Mouse (Mus musculus) embryonic facial prominence, embryonic 15.5 days (tissue): ENCODE measurements at regions not wholly inside any gene's neighbourhood (a gene's known extent, or its start where the extent isn't known, plus 50 kb on each side); places are given as distances from the start of the nearest gene placed in this dataset.

ENCODE experiments used
- ATAC-seq: fragments of 200-750 bp; cut with Nextera tagmentation; 2 replicates; pipeline ENCODE4 v1.8.0; 2017; ENCODE audit warnings: low read depth, moderate TSS enrichment; ENCODE audit not compliant: insufficient number of reproducible peaks, low FRiP score, low TSS enrichment
- H3K27ac ChIP-seq: fragments of 300-500 bp; sonication (generic); replicated peaks from 2 replicates; pipeline ENCODE4 v1.5.1; 2015; ENCODE audit warnings: mild to moderate bottlenecking, inconsistent platforms
- H3K27me3 ChIP-seq: fragments of 300-500 bp; sonication (generic); 2 replicates; pipeline ENCODE4 v1.6.1; 2015; ENCODE audit warnings: inconsistent platforms
- H3K36me3 ChIP-seq: fragments of 300-500 bp; sonication (generic); 2 replicates; pipeline ENCODE4 v1.6.1; 2015; ENCODE audit warnings: mild to moderate bottlenecking, inconsistent platforms
- H3K4me1 ChIP-seq: fragments of 300-500 bp; sonication (generic); 2 replicates; pipeline ENCODE4 v1.6.1; 2015; ENCODE audit warnings: inconsistent platforms
- H3K4me2 ChIP-seq: fragments of 300-500 bp; sonication (generic); replicated peaks from 2 replicates; pipeline ENCODE4 v1.6.1; 2015; ENCODE audit warnings: mild to moderate bottlenecking, inconsistent platforms
- H3K4me3 ChIP-seq: fragments of 300-500 bp; sonication (generic); replicated peaks from 2 replicates; pipeline ENCODE4 v1.5.1; 2015; ENCODE audit warnings: mild to moderate bottlenecking, inconsistent platforms
- H3K9ac ChIP-seq: fragments of 300-500 bp; sonication (generic); 2 replicates; pipeline ENCODE4 v1.6.1; 2015; ENCODE audit warnings: inconsistent platforms
- H3K9me3 ChIP-seq: fragments of 300-500 bp; sonication (generic); replicated peaks from 2 replicates; pipeline ENCODE4 v1.6.1; 2016; ENCODE audit warnings: inconsistent platforms
- WGBS: fragments of 180-500 bp; shearing (Covaris S2); methylation state at CpG from one replicate; pipeline ENCODE4 v1.1.7; 2015; 5-methylcytosine and 5-hydroxymethylcytosine counted together

GRCm38 (mm10) chr13:97385531-97385930 is 144.6 kb downstream of the Enc1 start:
- Histone ChIP-seq H3K9ac (no peak overlapping the region), H3K36me3 (no peaks in the 10 kb centered on the region), H3K4me2 (no peak overlapping the region), H3K4me1 (peaks cover 26% of the 10 kb centered on the region), H3K27me3 (no peaks in the 10 kb centered on the region), H3K27ac (no peak overlapping the region), H3K9me3 (no peaks in the 10 kb centered on the region), H3K4me3 (no peak overlapping the region)
- no peak for ATAC-seq
- 83% methylated on average over 8 of the region's 8 CpGs for WGBS

- WGBS = 62% methylated on average over 16 of the region's 16 CpGs
- Histone ChIP-seq H3K4me2 (no peak overlapping the region), H3K4me3 (no peak overlapping the region), H3K9ac (no peak overlapping the region), H3K27ac (no peak overlapping the region), H3K36me3 (no peaks in the 10 kb centered on the region), H3K9me3 (no peaks in the 10 kb centered on the region), H3K27me3 (no peaks in the 10 kb centered on the region), H3K4me1 (peaks cover 23% of the 10 kb centered on the region)
- no peak for ATAC-seq
Observed at GRCm38 (mm10) chr13:97384091-97384777, 143.3 kb downstream of the Enc1 start.

GRCm38 (mm10) chr13:97383351-97383750 is 142.4 kb downstream of the Enc1 start:
- 0 out of 2 replicates have a peak overlapping the region, but pooled peaks have one; percentile 4 for H3K27ac ChIP-seq
- no peak overlapping the region for H3K4me3 ChIP-seq
- H3K4me1 ChIP-seq = peaks cover 19% of the 10 kb centered on the region
- H3K36me3 ChIP-seq = no peaks in the 10 kb centered on the region
- H3K9ac ChIP-seq = no peak overlapping the region
- no peak overlapping the region for H3K4me2 ChIP-seq
- no peak for ATAC-seq
- H3K27me3 ChIP-seq = no peaks in the 10 kb centered on the region
- no peaks in the 10 kb centered on the region for H3K9me3 ChIP-seq
- WGBS = 26% methylated on average over 4 of the region's 4 CpGs

- Histone ChIP-seq H3K4me1 (peaks cover 21% of the 10 kb centered on the region), H3K4me3 (no peak overlapping the region), H3K27me3 (no peaks in the 10 kb centered on the region), H3K36me3 (no peaks in the 10 kb centered on the region), H3K9ac (no peak overlapping the region), H3K4me2 (no peak overlapping the region), H3K9me3 (no peaks in the 10 kb centered on the region), H3K27ac (no peak overlapping the region)
- no peak for ATAC-seq
- 69% methylated on average over 11 of the region's 11 CpGs for WGBS
Observed at GRCm38 (mm10) chr13:97380366-97380765, 139.5 kb downstream of the Enc1 start.

DNA sequence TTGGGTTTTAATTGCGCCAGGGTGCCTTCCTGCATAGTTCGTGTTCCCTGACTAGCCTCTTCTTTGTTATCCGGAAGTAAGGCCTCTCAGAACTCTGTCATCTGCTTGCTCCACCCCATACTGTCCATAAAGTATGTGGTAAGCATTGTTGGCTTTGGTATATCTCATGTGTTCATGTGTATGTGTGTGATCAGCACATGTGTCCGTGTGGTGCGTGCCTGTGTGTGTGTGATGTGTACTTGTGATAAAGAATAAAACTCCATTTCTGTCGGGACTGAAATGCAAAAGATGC is 135.3 kb downstream of the Enc1 start:
- Histone ChIP-seq H3K27me3 (no peaks in the 10 kb centered on the region), H3K9ac (no peak overlapping the region), H3K4me1 (peaks cover 7% of the 10 kb centered on the region; the same call in 1 of the 2 replicates), H3K27ac (no peak overlapping the region), H3K36me3 (no peaks in the 10 kb centered on the region), H3K4me2 (no peak overlapping the region), H3K9me3 (no peaks in the 10 kb centered on the region), H3K4me3 (no peak overlapping the region)
- ATAC-seq = no peak
- WGBS = 53% methylated on average over 6 of the region's 6 CpGs

DNA sequence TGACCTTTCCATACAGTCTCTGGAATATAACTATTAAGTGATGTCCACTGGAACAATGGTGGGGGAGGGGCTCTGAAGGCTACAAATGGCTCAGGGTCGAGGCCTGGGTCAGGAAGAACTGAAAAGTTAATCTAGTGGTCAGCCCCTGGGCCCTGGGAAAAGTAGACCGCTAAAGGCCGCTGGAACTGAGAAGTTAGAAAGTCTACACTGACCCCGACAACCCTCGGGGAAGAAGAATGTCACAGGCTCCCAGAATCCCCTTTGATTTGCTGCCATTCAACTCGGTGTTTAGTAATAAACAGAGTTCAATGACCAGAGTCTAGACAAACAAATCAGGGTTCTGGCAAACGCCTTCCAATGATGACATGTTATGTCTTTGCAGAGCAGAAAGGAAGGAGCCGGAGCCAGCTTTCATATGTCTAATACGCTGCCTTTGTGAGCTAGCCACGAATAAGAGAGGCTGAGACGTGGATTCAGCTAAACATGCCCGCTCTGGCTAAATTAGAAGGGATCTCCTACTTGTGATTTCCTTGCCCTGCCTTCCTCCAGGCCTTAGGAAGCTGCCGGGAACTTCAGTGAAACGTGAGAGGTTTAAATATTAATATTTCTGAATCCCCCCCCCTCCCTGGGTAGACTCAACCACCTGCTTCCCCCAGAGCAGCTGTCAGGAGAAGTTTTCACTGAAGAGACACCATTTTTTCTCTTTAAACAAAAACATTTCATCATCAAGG is 134.8 kb downstream of the Enc1 start:
- no peak for ATAC-seq
- H3K27ac ChIP-seq = no peak overlapping the region
- WGBS = 37% methylated on average over 14 of the region's 14 CpGs

DNA sequence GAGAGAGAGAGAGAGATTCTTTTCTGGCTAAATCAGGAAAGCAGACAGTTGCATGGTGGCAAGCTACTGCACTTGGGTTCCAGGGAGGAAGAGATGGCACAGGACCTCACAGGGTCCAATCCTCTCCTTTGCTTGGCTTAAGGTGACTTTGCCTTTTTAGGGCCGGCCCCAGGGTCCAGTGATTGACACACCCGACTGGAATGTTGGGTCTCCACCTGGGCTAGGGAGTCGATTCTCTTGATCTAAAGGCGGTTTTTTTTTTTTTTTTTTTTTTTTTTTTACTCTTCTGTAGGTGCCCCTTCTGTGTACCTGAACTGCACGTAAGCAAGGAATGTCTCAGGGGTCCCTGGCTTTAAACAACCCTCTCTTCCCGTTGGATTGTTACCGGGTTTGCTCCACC is 131.4 kb downstream of the Enc1 start:
- no peaks in the 10 kb centered on the region for H3K27me3 ChIP-seq
- H3K9me3 ChIP-seq = no peaks in the 10 kb centered on the region
- peaks cover 7% of the 10 kb centered on the region; the same call in 1 of the 2 replicates for H3K4me1 ChIP-seq
- no peak overlapping the region for H3K27ac ChIP-seq
- no peak overlapping the region for H3K9ac ChIP-seq
- H3K4me2 ChIP-seq = no peak overlapping the region
- no peak overlapping the region for H3K4me3 ChIP-seq
- no peaks in the 10 kb centered on the region for H3K36me3 ChIP-seq
- ATAC-seq = no peak
- 46% methylated on average over 7 of the region's 7 CpGs for WGBS

More for the DNA sequence above, 134.8 kb downstream of the Enc1 start:
- Histone ChIP-seq H3K9ac (no peak overlapping the region), H3K4me3 (no peak overlapping the region), H3K4me2 (no peak overlapping the region), H3K9me3 (no peaks in the 10 kb centered on the region), H3K4me1 (peaks cover 7% of the 10 kb centered on the region; the same call in 1 of the 2 replicates), H3K36me3 (no peaks in the 10 kb centered on the region), H3K27me3 (no peaks in the 10 kb centered on the region)

DNA sequence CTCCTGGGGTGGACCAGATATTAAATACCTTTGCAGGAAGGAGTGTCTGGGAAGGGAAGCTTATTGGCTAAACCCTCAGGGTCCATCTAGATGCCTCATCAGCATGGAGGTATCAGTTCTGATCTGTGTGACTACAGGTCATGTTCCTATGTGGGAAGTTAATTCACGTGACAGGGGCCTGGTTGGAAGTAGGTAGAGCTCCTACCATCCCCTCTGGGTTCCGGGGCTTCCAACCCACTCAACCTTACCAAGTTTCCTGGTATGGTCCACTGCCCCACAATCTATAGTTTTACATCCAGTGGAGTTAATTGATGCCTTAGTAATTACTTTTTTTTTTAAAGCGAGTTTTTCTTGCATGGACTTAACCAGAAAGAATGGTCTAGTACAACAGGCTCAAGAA is 130.3 kb downstream of the Enc1 start:
- no peaks in the 10 kb centered on the region for H3K9me3 ChIP-seq
- H3K27me3 ChIP-seq = no peaks in the 10 kb centered on the region
- no peaks in the 10 kb centered on the region for H3K36me3 ChIP-seq
- H3K9ac ChIP-seq = no peak overlapping the region
- WGBS = 86% methylated on average over 3 of the region's 3 CpGs
- no peak overlapping the region for H3K27ac ChIP-seq
- peaks cover 7% of the 10 kb centered on the region; the same call in 1 of the 2 replicates for H3K4me1 ChIP-seq
- no peak for ATAC-seq
- no peak overlapping the region for H3K4me3 ChIP-seq
- H3K4me2 ChIP-seq = no peak overlapping the region

- no peak overlapping the region for H3K4me2 ChIP-seq
- ATAC-seq = peak; percentile 69; the same call in 1 of the 2 replicates
- no peak overlapping the region for H3K9ac ChIP-seq
- no peaks in the 10 kb centered on the region for H3K36me3 ChIP-seq
- WGBS = 75% methylated on average over 8 of the region's 8 CpGs
- H3K27ac ChIP-seq = no peak overlapping the region
- H3K27me3 ChIP-seq = 0 out of 2 replicates have a peak, but pooled peaks cover 3% of the 10 kb centered on the region
- no peak overlapping the region for H3K4me3 ChIP-seq
- peaks cover 15% of the 10 kb centered on the region for H3K4me1 ChIP-seq
- no peaks in the 10 kb centered on the region for H3K9me3 ChIP-seq
Observed at GRCm38 (mm10) chr13:97366723-97367122, 125.8 kb downstream of the Enc1 start.

- peaks cover 15% of the 10 kb centered on the region for H3K4me1 ChIP-seq
- 50% methylated on average over 18 of the region's 18 CpGs for WGBS
Observed at GRCm38 (mm10) chr13:97365557-97366244, 124.8 kb downstream of the Enc1 start.

GRCm38 (mm10) chr13:97365004-97365403 is 124.1 kb downstream of the Enc1 start:
- no peak overlapping the region for H3K27ac ChIP-seq
- no peak overlapping the region for H3K4me2 ChIP-seq
- H3K27me3 ChIP-seq = 0 out of 2 replicates have a peak, but pooled peaks cover 3% of the 10 kb centered on the region
- no peaks in the 10 kb centered on the region for H3K36me3 ChIP-seq
- ATAC-seq = no peak
- no peak overlapping the region for H3K4me3 ChIP-seq
- no peak overlapping the region for H3K9ac ChIP-seq
- H3K4me1 ChIP-seq = peaks cover 15% of the 10 kb centered on the region
- no peaks in the 10 kb centered on the region for H3K9me3 ChIP-seq
- 67% methylated on average over 9 of the region's 9 CpGs for WGBS

More at GRCm38 (mm10) chr13:97365557-97366244, 124.8 kb downstream of the Enc1 start:
- H3K27me3 ChIP-seq = 0 out of 2 replicates have a peak, but pooled peaks cover 3% of the 10 kb centered on the region
- no peak overlapping the region for H3K4me2 ChIP-seq
- H3K27ac ChIP-seq = no peak overlapping the region
- H3K36me3 ChIP-seq = no peaks in the 10 kb centered on the region
- no peaks in the 10 kb centered on the region for H3K9me3 ChIP-seq
- no peak for ATAC-seq
- no peak overlapping the region for H3K4me3 ChIP-seq
- H3K9ac ChIP-seq = no peak overlapping the region
